In the genomic region with DNA sequence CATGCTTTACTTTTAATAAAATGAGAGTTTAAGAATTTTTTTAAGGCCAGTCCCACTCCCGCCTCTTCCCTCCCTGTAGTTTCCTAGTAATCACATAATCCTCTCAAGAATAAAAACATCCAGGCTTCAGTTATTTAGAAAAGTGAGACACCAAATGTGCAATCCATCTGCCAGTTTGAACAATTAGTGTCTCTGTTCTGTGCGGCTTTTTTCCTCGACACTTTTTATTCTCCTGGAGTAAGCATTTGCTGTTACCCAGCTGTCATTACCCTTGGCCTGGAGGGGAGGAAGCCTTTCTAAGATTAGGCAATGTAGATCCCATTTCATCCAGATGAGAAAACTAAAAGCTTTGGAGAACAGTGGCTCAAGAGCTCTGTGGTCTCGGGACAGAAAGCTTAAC, we compare ENCODE assay signal across 13 mouse cellular contexts.
"Had no signal": no experiment of that assay in that cellular context is flagged by ENCODE, and none has a peak within 500 bp of the region (broad histone marks: within the 10 kb centered on the region; RNA-seq: fewer than 3 reads in every experiment).

No protein-coding gene starts in this region.

- H3K9me3 ChIP-seq: limb, embryonic 10.5 days; liver, embryonic 15.5 days; midbrain, embryonic 13.5 days; stomach, embryonic 15.5 days had no signal

- H3K36me3 ChIP-seq: limb, embryonic 10.5 days; liver, embryonic 15.5 days; midbrain, embryonic 13.5 days; stomach, embryonic 15.5 days had no signal

- ATAC-seq: lung, postnatal 0 days; midbrain, embryonic 13.5 days had no signal

- H3K4me2 ChIP-seq: liver, embryonic 11.5 days; liver, embryonic 15.5 days; midbrain, embryonic 13.5 days; stomach, embryonic 15.5 days had no signal

- DNase-seq: kidney, adult 2 months; kidney, postnatal 25 days; lung, adult 2 months; lung, postnatal 36 days; right cerebral cortex, postnatal 14 days; thymus, postnatal 36 days had no signal

- H3K27ac ChIP-seq: left cerebral cortex, adult 2 months; limb, embryonic 10.5 days; liver, embryonic 15.5 days; midbrain, embryonic 13.5 days; stomach, embryonic 15.5 days had no signal

- H3K27me3 ChIP-seq: liver, embryonic 15.5 days; midbrain, embryonic 13.5 days; stomach, embryonic 15.5 days had no signal

- H3K4me1 ChIP-seq: limb, embryonic 10.5 days; liver, embryonic 15.5 days; midbrain, embryonic 13.5 days; stomach, embryonic 15.5 days had no signal

- H3K4me3 ChIP-seq: left cerebral cortex, adult 2 months; limb, embryonic 10.5 days; liver, embryonic 15.5 days; midbrain, embryonic 13.5 days; stomach, embryonic 15.5 days had no signal

- H3K9ac ChIP-seq: liver, embryonic 15.5 days; midbrain, embryonic 13.5 days; stomach, embryonic 15.5 days had no signal
